Mouse (Mus musculus) lung, postnatal 25 days (tissue): ENCODE data around the gene Snrnp70.
A peak's percentile ranks its signal among the peaks of the same experiment; 100 is the strongest.
"Not testable (repeated sequence)": the region's sequence is repeated elsewhere in the genome, so short reads cannot be mapped to it uniquely, and the experiment has no call there.

Source experiments
- DNase-seq: peaks from one replicate; pipeline ENCODE4 v3.0.0; 2022; ENCODE audit warnings: low spot score

Snrnp70 gene

DNA sequence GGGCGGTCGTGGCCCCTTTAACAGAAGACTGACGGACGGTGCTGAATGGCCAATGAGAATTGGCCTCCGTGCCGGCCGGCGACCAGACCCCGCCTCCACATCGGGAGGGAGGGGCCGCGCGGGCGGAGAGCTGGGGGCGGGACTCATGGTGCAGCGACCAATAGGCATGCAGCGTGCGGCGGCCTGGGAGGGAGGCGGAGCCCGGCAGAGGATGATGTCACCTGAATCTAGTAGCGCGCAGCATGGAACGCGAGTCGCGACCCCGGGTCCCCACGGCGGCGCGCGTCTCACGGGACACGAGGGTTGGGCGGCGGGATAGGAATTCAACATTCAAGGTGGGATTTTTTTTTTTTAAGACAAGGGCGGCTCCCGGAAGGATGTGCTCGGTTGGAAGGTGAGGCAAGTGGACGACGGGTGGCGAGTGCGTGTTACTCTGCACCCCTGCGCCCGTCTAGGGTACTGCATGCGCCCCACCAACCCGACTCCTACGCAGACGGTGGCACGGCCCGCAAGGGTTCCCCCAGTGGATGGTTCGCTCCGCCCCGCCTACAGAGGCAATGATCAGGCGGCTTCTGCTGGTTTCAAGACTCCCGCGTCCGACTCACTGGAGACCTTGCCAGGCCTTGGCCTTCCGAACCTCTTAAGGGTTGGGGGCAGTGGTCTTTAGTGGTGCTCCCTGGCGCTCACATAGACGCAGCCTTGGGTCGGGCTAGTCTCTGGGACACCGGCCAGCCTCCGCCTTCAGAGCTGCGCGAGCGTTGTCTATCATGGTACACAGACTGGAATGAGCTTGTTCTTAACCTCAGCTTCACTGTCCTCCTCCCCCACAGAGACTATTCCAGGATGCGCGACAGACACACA is 28.3 kb downstream of the Snrnp70 start:
- peak; percentile 96 for DNase-seq

GRCm38 (mm10) chr7:45366652-45367019 is 28.9 kb downstream of the Snrnp70 start, which contains the start of gene Ppfia3:
TSS of gene Ppfia3 (minus strand) at chr7:45367019.
- DNase-seq, result no peak

GRCm38 (mm10) chr7:45365742-45366651 is 29.5 kb downstream of the Snrnp70 start:
- DNase-seq, result no peak

- no peak for DNase-seq
Measured at GRCm38 (mm10) chr7:45363983-45364382, 31.6 kb downstream of the Snrnp70 start.

DNA sequence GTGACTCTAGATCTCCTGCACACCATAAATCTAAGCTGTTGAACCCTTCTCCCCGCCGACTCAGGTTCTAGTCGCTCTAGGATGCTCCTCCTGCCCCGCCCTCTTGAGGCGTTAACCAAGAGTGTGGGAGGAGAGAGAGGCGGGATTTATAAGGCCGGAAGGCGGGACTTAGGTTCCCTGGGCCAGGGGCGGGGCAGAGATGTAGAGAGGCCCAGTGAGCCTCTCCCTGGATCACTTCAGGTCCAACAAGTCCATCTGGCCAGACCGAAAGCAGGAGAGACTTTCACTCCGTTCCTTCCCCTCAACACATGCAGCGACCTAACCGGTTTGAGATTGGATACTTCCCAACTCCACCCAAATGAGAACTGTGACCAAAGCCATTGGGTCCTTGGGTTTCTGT is 32.7 kb downstream of the Snrnp70 start:
- DNase-seq, result peak; percentile 68

- DNase-seq, result peak; percentile 79
Measured at GRCm38 (mm10) chr7:45361243-45361804, 34.2 kb downstream of the Snrnp70 start.

DNA sequence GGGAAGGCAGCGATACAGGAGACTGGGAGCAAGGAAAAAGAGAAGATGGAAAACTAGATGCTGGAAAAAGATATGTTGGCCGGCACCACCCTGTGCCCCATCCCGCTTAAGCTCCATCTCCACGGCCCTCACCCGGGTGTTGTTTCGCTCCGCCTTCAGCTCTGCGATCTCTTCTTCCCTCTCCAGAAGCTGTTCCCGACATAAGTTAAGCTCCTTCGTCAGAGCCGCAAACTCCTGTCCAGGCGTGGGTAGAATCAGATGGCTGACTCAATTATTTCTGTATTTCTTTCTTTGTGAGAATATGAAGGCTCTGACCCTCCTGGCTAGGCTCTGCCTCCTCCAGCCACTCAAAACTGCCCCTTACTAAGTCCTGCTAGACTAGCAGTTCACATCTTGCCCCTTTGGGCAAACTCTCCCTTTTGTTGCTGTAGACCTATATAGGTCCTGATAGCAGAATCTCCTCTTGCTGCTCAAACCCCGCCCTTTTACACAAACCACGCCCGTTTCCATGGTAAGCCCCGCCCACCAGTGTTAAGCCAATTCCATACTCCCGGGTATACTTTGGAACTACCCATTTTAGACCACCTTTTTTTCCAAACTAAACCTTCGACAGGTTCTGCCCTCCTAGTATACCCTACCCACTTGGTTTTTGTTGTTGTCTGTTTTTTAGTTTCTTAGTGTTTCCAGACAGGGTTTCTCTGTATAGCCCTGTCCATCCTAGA is 35.0 kb downstream of the Snrnp70 start:
- DNase-seq, result no peak

DNA sequence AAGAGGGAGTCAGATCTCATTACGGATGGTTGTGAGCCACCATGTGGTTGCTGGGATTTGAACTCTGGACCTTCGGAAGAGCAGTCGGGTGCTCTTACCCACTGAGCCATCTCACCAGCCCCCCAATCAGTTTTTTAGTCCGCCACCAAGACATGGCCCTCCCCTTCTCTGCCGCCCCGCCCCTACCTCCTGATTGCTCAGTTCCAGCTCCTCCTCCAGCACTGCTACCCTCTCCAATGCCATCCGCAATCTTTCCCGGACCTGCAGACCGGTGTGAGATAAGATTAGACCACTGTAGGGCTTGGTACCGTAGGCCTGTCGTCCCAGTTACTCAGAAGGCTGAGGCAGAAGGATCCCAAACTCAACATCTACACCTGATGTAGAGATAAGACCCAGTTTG is 36.5 kb downstream of the Snrnp70 start:
- not testable (repeated sequence) for DNase-seq

DNA sequence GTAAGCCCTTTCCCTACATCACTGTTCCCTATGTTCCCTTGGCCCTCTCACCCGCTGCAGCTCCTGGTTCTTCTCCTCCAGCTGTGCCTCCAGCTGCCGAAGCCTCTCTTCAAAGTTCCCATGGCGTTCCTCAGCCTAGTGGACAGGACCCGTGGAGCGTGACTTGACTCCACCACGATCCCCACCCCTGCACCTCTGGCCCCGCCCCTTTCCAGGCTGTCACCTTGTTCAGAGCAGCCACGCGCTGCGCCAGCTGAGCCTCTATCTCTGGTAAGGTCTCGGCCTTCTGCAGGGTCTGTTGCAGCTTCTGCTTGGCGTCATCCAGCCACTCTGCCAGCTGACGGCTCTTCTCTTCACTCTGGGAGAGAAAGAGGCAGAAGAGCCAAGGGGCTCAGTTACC is 39.5 kb downstream of the Snrnp70 start:
- DNase-seq, result no peak

- no peak for DNase-seq
Measured at GRCm38 (mm10) chr7:45355318-45356020, 40.1 kb downstream of the Snrnp70 start.

GRCm38 (mm10) chr7:45353041-45353440 is 42.5 kb downstream of the Snrnp70 start:
- no peak for DNase-seq

GRCm38 (mm10) chr7:45346905-45347304 is 48.6 kb downstream of the Snrnp70 start:
- DNase-seq, result no peak

- no peak for DNase-seq
Measured at GRCm38 (mm10) chr7:45343543-45343942, 52.0 kb downstream of the Snrnp70 start.

DNA sequence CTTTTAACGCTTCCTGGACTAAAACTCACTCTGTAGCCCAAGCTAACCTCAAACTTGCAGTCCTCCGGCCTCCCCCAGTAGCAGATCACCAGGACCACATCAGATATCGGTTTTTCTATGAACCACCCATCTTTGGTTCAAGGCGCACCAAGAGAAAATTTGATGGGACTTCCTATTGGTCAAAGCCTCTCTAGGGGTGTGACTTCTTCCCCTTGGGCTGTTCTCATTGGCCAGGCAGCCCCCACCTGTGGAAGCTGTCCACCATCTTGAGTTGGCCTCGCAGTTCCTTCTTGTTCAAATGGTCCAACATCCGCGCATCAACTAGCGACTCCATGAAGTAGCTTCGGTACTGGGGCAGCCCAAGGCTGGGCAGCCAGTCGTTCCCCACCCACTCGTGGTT is 53.5 kb downstream of the Snrnp70 start:
- no peak for DNase-seq

DNA sequence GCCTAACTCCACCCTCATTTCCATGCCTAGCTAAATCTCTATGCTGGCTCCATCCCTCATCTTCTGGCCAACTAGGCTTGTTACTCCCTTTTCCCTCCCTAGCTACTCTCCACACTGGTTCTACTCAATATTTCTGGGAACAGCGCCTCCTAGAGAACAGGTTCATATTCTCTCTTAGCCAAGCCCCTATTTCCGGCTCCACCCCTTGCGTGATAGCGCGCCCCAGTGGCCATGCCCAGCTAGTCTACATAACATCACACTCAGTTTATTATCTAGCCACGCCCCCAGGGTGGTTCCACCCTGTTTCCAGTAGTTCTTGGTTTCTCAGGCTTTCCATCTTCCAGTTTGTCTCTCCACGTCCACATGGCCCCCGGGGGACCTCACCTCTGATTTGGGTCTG is 54.2 kb downstream of the Snrnp70 start:
- peak; percentile 86 for DNase-seq

DNA sequence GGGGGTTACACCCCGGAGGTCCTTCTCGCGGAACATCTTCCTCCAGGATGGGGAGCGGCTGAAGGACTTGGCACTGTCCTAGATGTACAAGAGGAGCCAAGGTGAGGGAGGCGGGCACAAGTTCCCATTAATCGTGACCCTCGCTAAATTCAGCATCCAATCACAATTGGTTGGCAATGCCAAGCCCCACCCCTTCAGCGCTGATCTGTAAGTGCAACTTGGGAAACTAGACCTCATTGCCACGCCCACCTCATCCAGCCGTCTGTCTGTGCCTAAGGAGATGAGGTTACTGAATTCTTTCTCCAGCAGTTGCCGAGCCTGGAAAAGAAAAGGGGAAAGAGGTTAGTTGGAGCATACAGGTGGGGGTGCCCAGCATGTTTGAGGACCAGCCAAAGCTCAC is 54.9 kb downstream of the Snrnp70 start:
- peak; percentile 54 for DNase-seq

GRCm38 (mm10) chr7:45340066-45340442 is 55.5 kb downstream of the Snrnp70 start:
- DNase-seq, result no peak

- peak; percentile 72 for DNase-seq
Measured at GRCm38 (mm10) chr7:45339410-45340065, 56.0 kb downstream of the Snrnp70 start.

DNA sequence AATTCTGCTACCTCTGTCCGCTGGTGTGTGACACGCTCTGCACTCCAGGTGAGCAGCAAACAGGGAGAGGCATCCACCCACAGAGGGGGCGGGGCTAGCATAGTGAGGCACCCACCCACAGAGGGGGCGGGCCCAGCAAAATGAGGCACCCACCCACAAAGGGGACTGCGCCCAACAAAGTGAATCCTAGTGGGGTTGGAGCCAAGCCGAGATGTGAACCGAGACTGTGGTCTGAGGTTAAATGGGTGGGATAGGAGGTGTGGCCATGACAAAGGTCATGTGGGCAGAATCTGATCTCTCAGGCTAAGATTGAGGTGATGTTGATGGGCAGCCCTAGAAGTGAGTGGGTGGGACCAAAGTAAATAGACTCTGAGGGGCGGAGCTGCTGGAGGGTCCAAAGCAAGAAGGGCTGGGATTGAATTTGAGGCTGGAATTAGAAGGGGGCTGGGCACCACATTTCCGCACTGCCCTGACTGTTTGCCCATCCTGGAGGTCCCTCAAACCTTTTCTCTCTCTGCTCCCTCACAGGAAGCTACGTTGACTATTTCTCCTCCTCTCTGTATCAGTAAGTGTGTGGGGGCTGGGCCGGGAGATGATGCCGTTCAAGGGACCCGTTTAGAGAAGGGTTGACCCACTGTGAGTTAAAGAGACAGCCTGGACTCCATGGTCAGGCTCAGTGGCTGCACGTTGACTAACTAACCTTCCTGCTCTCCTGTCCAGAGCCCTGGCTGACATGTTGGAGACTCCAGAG is 57.2 kb downstream of the Snrnp70 start:
- DNase-seq, result peak; percentile 62

GRCm38 (mm10) chr7:45337469-45337868 is 58.1 kb downstream of the Snrnp70 start:
- DNase-seq, result no peak
